Mouse (Mus musculus) kidney, postnatal 0 days (tissue): ENCODE results near the gene Flot1. TPM values are rescaled to one million over a fixed set of nuclear protein-coding genes. Genes with fewer than 3 reads are reported as not detected.
A peak's percentile ranks its signal among the peaks of the same experiment; 100 is the strongest.
"Not testable (repeated sequence)": the region's sequence is repeated elsewhere in the genome, so short reads cannot be mapped to it uniquely, and the experiment has no call there.

ENCODE experiments used
- ATAC-seq: fragments of 200-750 bp; cut with Nextera tagmentation; replicated peaks from 2 replicates; pipeline ENCODE4 v1.8.0; 2017; ENCODE audit warnings: low read depth, moderate number of reproducible peaks, moderate TSS enrichment, moderate library complexity; ENCODE audit not compliant: low FRiP score
- DNase-seq: peaks from one replicate; pipeline ENCODE4 v3.0.0-alpha.2; 2016; ENCODE audit warnings: low spot score
- H3K27ac ChIP-seq: fragments of 300-500 bp; sonication (generic); 2 replicates; pipeline ENCODE4 v1.5.1; 2014; ENCODE audit warnings: mild to moderate bottlenecking
- H3K27me3 ChIP-seq: fragments of 300-500 bp; sonication (generic); 2 replicates; pipeline ENCODE4 v1.6.1; 2014; ENCODE audit warnings: low read length, mixed read lengths; ENCODE audit not compliant: insufficient read depth
- H3K36me3 ChIP-seq: fragments of 300-500 bp; sonication (generic); 2 replicates; pipeline ENCODE4 v1.6.1; 2014; ENCODE audit warnings: low read length, mixed read lengths; ENCODE audit not compliant: insufficient read depth
- H3K4me1 ChIP-seq: fragments of 300-500 bp; sonication (generic); replicated peaks from 2 replicates; pipeline ENCODE4 v1.6.1; 2014; ENCODE audit warnings: antibody characterized with exemption, low read length, mixed read lengths; ENCODE audit not compliant: insufficient read depth
- H3K4me2 ChIP-seq: fragments of 300-500 bp; sonication (generic); 2 replicates; pipeline ENCODE4 v1.6.1; 2014; ENCODE audit warnings: mild to moderate bottlenecking, low read length, moderate library complexity, mixed read lengths
- H3K4me3 ChIP-seq: fragments of 300-500 bp; sonication (generic); replicated peaks from 2 replicates; pipeline ENCODE4 v1.5.1; 2014; ENCODE audit warnings: low read depth, low read length
- H3K9ac ChIP-seq: fragments of 300-500 bp; sonication (generic); 2 replicates; pipeline ENCODE4 v1.6.1; 2014; ENCODE audit warnings: low read depth, low read length
- H3K9me3 ChIP-seq: fragments of 300-500 bp; sonication (generic); replicated peaks from 2 replicates; pipeline ENCODE4 v1.6.1; 2016; ENCODE audit warnings: low read length, inconsistent platforms, mixed read lengths
- CTCF ChIP-seq: IDR thresholded peaks from 2 replicates; pipeline ENCODE4 v1.5.1; 2016; ENCODE audit warnings: antibody characterized with exemption, low read depth, mild to moderate bottlenecking, moderate library complexity
- WGBS: fragments of 180-500 bp; shearing (Covaris S2); extraction: QIAGEN DNeasy Blood & Tissue Kit; methylation state at CpG from one replicate; pipeline ENCODE4 v1.1.7; 2014; 5-methylcytosine and 5-hydroxymethylcytosine counted together
- polyA plus RNA-seq: library from polyadenylated mRNA; unstranded; fragments of >200 nt; fragmentation: Nextera tagmentation; extraction: Ambion mirVana; gene quantifications from 2 replicates; pipeline ENCODE4 v1.2.1, GENCODE M21; 2015

The Flot1 gene
- polyA plus RNA-seq, 1 experiment from 2014 or later: 52.2 TPM

DNA sequence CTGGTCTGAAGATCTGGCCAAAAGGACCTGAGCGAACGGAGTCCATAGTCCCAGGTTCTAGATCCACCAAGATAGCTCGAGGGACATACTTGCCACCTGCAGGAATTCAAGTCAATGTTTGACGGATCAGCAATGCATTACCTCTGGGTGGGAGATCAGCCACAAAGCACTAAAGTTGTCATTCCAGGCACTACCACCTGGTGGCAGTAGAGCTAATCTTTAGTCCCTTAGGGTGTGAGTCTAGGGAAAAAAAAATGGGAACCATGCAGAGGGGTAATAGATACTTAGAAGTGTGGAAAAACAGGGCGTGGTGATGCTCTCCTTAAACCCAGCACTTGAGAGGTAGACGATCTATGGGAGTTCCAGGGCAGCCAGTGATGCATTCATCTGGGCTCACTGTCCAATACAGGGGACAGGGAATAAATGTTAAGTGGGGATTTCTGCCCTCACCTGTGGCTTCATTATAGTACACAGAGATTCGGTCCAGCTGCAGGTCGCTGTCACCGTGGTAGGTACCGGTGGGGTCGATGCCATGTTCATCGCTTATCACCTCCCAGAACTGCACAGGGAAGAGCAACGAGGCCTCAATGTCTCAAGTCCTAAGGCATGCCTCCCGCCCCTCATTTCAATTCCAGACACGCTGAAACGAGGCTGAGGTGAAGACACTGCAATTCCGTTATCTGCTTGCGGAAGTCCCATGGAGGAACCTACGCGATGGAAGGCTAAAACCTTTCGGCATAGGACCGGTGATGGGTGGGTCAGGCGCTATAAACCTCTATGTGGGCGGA, 13.3 kb downstream of the Flot1 start:
- WGBS: 5% methylated on average over 24 of the region's 24 CpGs
- H3K36me3 ChIP-seq: peaks cover 31% of the 10 kb centered on the region
- ATAC-seq: peak; percentile 9
- peak overlapping the region; percentile 76 for H3K4me3 ChIP-seq
- peaks cover 13% of the 10 kb centered on the region for H3K4me1 ChIP-seq
- DNase-seq: peak; percentile 96
- H3K9ac ChIP-seq: peak overlapping the region; percentile 78
- no peaks in the 10 kb centered on the region for H3K27me3 ChIP-seq
- no peaks in the 10 kb centered on the region for H3K9me3 ChIP-seq
- peak overlapping the region; percentile 88 for H3K27ac ChIP-seq
- TF ChIP-seq CTCF: peak; percentile 94
- H3K4me2 ChIP-seq: peak overlapping the region; percentile 83

DNA sequence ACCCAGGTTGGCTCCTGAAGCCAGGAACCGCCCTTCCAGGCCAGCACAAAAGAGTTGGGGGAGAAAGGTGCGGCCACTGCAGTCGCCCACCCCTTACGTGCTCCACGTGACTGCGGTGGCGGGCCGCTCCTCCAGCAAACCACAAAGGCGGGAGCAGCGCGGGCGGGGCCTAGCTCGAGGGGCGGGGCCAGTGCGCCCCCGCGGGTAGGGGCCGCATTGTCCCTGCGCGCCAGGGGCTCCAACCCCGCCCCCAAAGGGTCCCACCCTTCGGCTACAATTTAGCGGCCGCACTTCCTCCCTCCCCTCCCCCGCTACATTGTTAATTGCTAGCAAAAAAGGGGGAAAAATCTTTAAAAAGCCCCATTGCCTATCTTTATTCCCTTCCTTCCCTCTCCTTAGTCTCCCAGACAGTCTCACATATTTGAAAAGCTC, 14.0 kb downstream of the Flot1 start:
- peak; percentile 93 for DNase-seq
- WGBS: under 1% methylated on average over 21 of the region's 25 CpGs
- Histone ChIP-seq H3K4me2 (peak overlapping the region; percentile 83), H3K4me3 (peak overlapping the region; percentile 76), H3K27ac (peak overlapping the region; percentile 88), H3K27me3 (no peaks in the 10 kb centered on the region), H3K36me3 (peaks cover 31% of the 10 kb centered on the region), H3K4me1 (peaks cover 13% of the 10 kb centered on the region), H3K9ac (peak overlapping the region; percentile 78), H3K9me3 (no peaks in the 10 kb centered on the region)
- ATAC-seq: peak; percentile 2; the same call in 1 of the 2 replicates
- TF ChIP-seq CTCF: no peak

DNA sequence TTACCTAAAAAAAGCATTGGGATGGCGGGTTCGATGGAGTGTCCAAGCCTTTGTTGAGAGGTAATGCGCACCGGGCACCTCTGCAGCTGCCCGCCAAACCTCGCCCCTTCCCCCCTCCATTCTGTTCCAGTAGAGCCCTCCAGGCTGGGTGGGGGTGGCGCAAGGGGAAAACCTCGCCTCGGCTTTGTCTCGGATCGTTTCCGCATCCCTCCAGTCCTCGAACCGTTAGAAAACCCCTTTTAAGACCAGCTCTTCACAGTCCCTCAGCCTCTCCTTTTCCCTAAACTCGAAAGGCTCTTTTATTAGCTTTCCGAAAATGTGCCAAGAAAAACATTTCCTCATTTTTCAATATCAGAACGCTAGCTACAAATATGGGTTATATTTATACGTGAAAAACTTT, 14.5 kb downstream of the Flot1 start:
- H3K4me3 ChIP-seq: peak overlapping the region; percentile 76
- peaks cover 28% of the 10 kb centered on the region for H3K36me3 ChIP-seq
- DNase-seq (peak; percentile 79), ATAC-seq (no peak)
- peaks cover 13% of the 10 kb centered on the region for H3K4me1 ChIP-seq
- H3K9me3 ChIP-seq: no peaks in the 10 kb centered on the region
- 0% methylated on average over 18 of the region's 18 CpGs for WGBS
- peak overlapping the region; percentile 88 for H3K27ac ChIP-seq
- peak overlapping the region; percentile 83 for H3K4me2 ChIP-seq
- no peak for TF ChIP-seq CTCF
- peak overlapping the region; percentile 78 for H3K9ac ChIP-seq
- H3K27me3 ChIP-seq: no peaks in the 10 kb centered on the region

DNA sequence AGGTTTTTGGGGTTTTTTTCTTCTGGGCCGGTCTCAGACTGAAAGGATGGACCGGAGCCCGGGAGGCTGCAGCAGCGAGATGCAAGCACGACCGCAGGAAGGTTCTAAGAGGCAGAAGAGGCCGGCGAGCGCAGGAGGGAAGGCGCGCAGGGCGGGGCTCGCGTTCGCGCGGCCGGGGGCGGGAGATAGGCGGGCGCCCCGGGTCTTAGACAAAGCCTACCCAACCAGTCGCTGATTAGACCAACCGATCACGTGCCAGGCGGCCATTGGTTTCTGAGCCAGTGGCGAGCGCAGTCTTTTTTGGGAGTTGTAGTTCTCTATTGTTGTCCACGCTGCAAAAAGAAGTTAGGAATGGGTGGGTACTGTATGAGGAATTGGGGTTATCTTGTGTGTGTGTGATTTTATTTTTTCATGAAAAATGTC, 15.1 kb downstream of the Flot1 start, which contains the start of gene Tubb5:
Tubb5 (minus strand) TSS at position 185 of the 423 bp plus-strand sequence.
- no peaks in the 10 kb centered on the region for H3K9me3 ChIP-seq
- ATAC-seq (peak; percentile 72), DNase-seq (peak; percentile 99)
- H3K4me3 ChIP-seq: peak within 1 kb of the TSS; percentile 76
- peak within 1 kb of the TSS; percentile 83 for H3K4me2 ChIP-seq
- peaks cover 13% of the 10 kb centered on the region for H3K4me1 ChIP-seq
- WGBS: under 1% methylated on average over 29 of the region's 29 CpGs
- peak within 1 kb of the TSS; percentile 88 for H3K27ac ChIP-seq
- no peaks in the 10 kb centered on the region for H3K27me3 ChIP-seq
- peaks cover 27% of the 10 kb centered on the region for H3K36me3 ChIP-seq
- no peak for TF ChIP-seq CTCF
- H3K9ac ChIP-seq: peak within 1 kb of the TSS; percentile 78

DNA sequence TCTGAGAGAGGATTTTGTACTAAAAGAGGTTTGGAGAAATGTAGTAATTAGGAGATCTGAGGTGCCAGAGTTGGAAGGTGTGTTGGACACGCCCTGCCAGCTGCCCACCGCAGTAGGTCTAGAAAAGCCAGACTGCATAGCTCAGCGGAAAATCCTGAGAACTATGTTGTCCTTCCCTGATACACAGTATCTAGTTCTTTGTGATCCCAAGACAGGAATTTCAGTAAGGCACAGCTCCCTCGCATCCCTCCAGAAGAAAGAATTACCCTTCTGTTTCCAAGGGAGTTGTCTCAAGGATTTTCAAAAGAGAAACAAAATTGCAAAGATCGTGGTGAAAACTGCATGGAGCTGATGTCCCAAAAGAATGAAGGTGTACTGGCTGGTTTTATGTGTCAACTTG, 15.5 kb downstream of the Flot1 start:
- DNase-seq: no peak
- H3K27ac ChIP-seq: peak overlapping the region; percentile 78; the same call in 1 of the 2 replicates
- peaks cover 23% of the 10 kb centered on the region for H3K36me3 ChIP-seq
- TF ChIP-seq CTCF: no peak
- H3K4me2 ChIP-seq: peak overlapping the region; percentile 83
- H3K9ac ChIP-seq: peak overlapping the region; percentile 78; the same call in 1 of the 2 replicates
- H3K4me3 ChIP-seq: peak overlapping the region; percentile 76
- no peak for ATAC-seq
- H3K27me3 ChIP-seq: no peaks in the 10 kb centered on the region
- H3K4me1 ChIP-seq: peaks cover 13% of the 10 kb centered on the region
- WGBS: 2% methylated on average over 5 of the region's 5 CpGs
- no peaks in the 10 kb centered on the region for H3K9me3 ChIP-seq

DNA sequence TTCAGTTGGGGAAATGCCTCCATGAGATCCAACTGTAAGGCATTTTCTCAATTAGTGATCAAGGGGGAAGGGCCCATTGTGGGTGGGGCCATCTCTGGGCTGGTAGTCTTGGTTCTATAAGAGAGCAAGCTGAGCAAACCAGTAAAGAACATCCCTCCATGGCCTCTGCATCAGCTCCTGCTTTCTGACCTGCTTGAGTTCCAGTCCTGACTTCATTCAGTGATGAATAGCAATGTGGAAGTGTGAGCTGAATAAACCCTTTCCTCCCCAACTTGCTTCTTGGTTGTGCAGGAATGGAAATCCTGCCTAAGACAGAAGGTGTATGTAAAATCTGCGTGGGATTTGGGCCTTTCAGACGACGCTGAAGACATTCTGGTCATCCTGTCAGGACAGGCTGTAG, 16.0 kb downstream of the Flot1 start:
- H3K27me3 ChIP-seq, ATAC-seq, H3K9me3 ChIP-seq, DNase-seq: not testable (repeated sequence)
- Histone ChIP-seq H3K36me3 (peaks cover 18% of the 10 kb centered on the region), H3K4me3 (peak overlapping the region; percentile 76; the same call in 1 of the 2 replicates), H3K9ac (0 out of 2 replicates have a peak overlapping the region, but pooled peaks have one; percentile 78), H3K4me1 (peaks cover 13% of the 10 kb centered on the region), H3K27ac (peak overlapping the region; percentile 78), H3K4me2 (peak overlapping the region; percentile 83)
- 45% methylated on average over 3 of the region's 3 CpGs for WGBS
